ENCODE assay signal across 8 mouse cellular contexts in genomic region chr14:46880935-46881334, GRCm38 (mm10). TPM values are rescaled to one million over a fixed set of nuclear protein-coding genes. Genes with fewer than 3 reads are reported as not detected.
DNase-seq lines count a peak whose midpoint lies in the region; ATAC-seq and TF ChIP-seq lines count a peak whose summit lies in the region.

No protein-coding gene starts in this region.

- no peak overlapping the region for H3K4me3 ChIP-seq in forebrain, embryonic 14.5 days (ENCODE audit: low read depth, low read length)
- H3K4me3 ChIP-seq in forebrain, embryonic 13.5 days, result no peak overlapping the region
- peak overlapping the region in 1 of 2 experiments; percentile 87; a peak in 2 of 4 replicates for H3K4me3 ChIP-seq in heart, embryonic 14.5 days (ENCODE audit: control insufficient read depth in 1 of 2, insufficient read depth in 1 of 2, low read depth in 1 of 2, low read length in 2 of 2)
- H3K4me3 ChIP-seq in spleen, adult 2 months (ENCODE audit: extremely low read depth, insufficient read depth, insufficient read length), result no peak overlapping the region

- TF ChIP-seq POLR2A in spleen, adult 2 months (IDR thresholded peaks at IDR 0.05; ENCODE audit: low read depth, low read length), result no peak

- no peaks in the 10 kb centered on the region for H3K36me3 ChIP-seq in forebrain, embryonic 14.5 days (ENCODE audit: control insufficient read depth, insufficient read depth, low read length)
- H3K36me3 ChIP-seq in forebrain, embryonic 13.5 days (ENCODE audit: poor library complexity, severe bottlenecking), result no peaks in the 10 kb centered on the region
- no peaks in the 10 kb centered on the region for H3K36me3 ChIP-seq in heart, embryonic 14.5 days (ENCODE audit: control insufficient read depth, insufficient read depth, low read length)
- H3K36me3 ChIP-seq in spleen, adult 2 months (ENCODE audit: control insufficient read depth, insufficient read depth, low read length), result no peaks in the 10 kb centered on the region

- H3K27ac ChIP-seq in forebrain, embryonic 14.5 days (ENCODE audit: low read depth, low read length), result no peak overlapping the region
- H3K27ac ChIP-seq in forebrain, embryonic 13.5 days, result no peak overlapping the region
- no peak overlapping the region for H3K27ac ChIP-seq in heart, embryonic 14.5 days (replicated peaks in 1 of 2; ENCODE audit: control insufficient read depth in 1 of 2, insufficient read depth in 1 of 2, low read depth in 2 of 2, low read length in 2 of 2)
- no peak overlapping the region for H3K27ac ChIP-seq in spleen, adult 2 months (ENCODE audit: insufficient read depth, low read length)

- H3K9ac ChIP-seq in forebrain, embryonic 14.5 days (ENCODE audit: low read length), result no peak overlapping the region
- H3K9ac ChIP-seq in forebrain, embryonic 13.5 days, result no peak overlapping the region
- peak overlapping the region; percentile 100; the same call in 1 of the 2 replicates for H3K9ac ChIP-seq in heart, embryonic 14.5 days (ENCODE audit: low read length)

- no peaks in the 10 kb centered on the region for H3K9me3 ChIP-seq in forebrain, embryonic 14.5 days (replicated peaks; ENCODE audit: control insufficient read depth, low read length)
- H3K9me3 ChIP-seq in forebrain, embryonic 13.5 days (replicated peaks), result no peaks in the 10 kb centered on the region
- H3K9me3 ChIP-seq in heart, embryonic 14.5 days (ENCODE audit: control insufficient read depth, low read length), result no peaks in the 10 kb centered on the region

- H3K27me3 ChIP-seq in forebrain, embryonic 14.5 days (replicated peaks; ENCODE audit: control insufficient read depth, insufficient read depth, low read length), result no peaks in the 10 kb centered on the region
- peaks cover 11% of the 10 kb centered on the region; the same call in 1 of the 2 replicates for H3K27me3 ChIP-seq in forebrain, embryonic 13.5 days
- H3K27me3 ChIP-seq in heart, embryonic 14.5 days (ENCODE audit: control insufficient read depth, insufficient read depth, low read length), result no peaks in the 10 kb centered on the region
- H3K27me3 ChIP-seq in spleen, adult 2 months (ENCODE audit: control insufficient read depth, insufficient read depth, low read length), result peaks cover 28% of the 10 kb centered on the region

- TF ChIP-seq CTCF in spleen, adult 2 months (IDR thresholded peaks at IDR 0.05; ENCODE audit: extremely low read depth, insufficient read depth, insufficient read length, insufficient replicate concordance), result peak; percentile 61; the same call in 1 of the 2 replicates

- 6% methylated on average over 10 of the region's 10 CpGs for WGBS in forebrain, embryonic 14.5 days
- 7% methylated on average over 10 of the region's 10 CpGs for WGBS in forebrain, embryonic 13.5 days
- WGBS in heart, embryonic 14.5 days, result 7% methylated on average over 10 of the region's 10 CpGs
- 8% methylated on average over 10 of the region's 10 CpGs for WGBS in spleen, adult 2 months

- H3K4me2 ChIP-seq in forebrain, embryonic 14.5 days (ENCODE audit: low read length), result peak overlapping the region; percentile 97
- no peak overlapping the region for H3K4me2 ChIP-seq in forebrain, embryonic 13.5 days
- H3K4me2 ChIP-seq in heart, embryonic 14.5 days (ENCODE audit: low read length), result peak overlapping the region; percentile 74

- peak; percentile 72 for DNase-seq in forebrain, embryonic 14.5 days (ENCODE audit: low spot score)
- DNase-seq in embryo, embryonic 11 days, result peak; percentile 82
- DNase-seq in kidney, postnatal 4 days, result peak; percentile 76 to 79
- peak; percentile 85 for DNase-seq in lung, postnatal 36 days
- peak in 1 of 2 experiments; percentile 45 for DNase-seq in spleen, adult 2 months (ENCODE audit: low read depth in 1 of 2, low spot score in 2 of 2)

- peaks cover 9% of the 10 kb centered on the region for H3K4me1 ChIP-seq in forebrain, embryonic 14.5 days (ENCODE audit: control insufficient read depth, insufficient read depth, low read length)
- peaks cover 22% of the 10 kb centered on the region for H3K4me1 ChIP-seq in forebrain, embryonic 13.5 days
- H3K4me1 ChIP-seq in heart, embryonic 14.5 days (ENCODE audit: control insufficient read depth in 2 of 2, insufficient read depth in 2 of 2, low read length in 2 of 2), result peaks cover 2 to 18% of the 10 kb centered on the region in 2 experiments; a peak in 3 of 4 replicates
- H3K4me1 ChIP-seq in spleen, adult 2 months (ENCODE audit: control insufficient read depth, insufficient read depth, insufficient read length), result peaks cover 4% of the 10 kb centered on the region

- no peak for ATAC-seq in forebrain, embryonic 14.5 days
- no peak for ATAC-seq in forebrain, embryonic 13.5 days
- peak; percentile 60 for ATAC-seq in activated CD4-positive, CD25-positive, alpha-beta regulatory T cell, adult 4 months
- no peak for ATAC-seq in heart, embryonic 14.5 days (ENCODE audit: insufficient number of reproducible peaks, insufficient read depth, low FRiP score, low read depth)

RNA-seq across cellular contexts. Expression of gene Samd4, which starts 1.7 kb away (rescaled TPM):
- polyA plus RNA-seq in forebrain, embryonic 14.5 days (2014; fragmentation: Nextera tagmentation; extraction: Ambion mirVana), result 3.6 and 4.4 TPM in 2 replicates
- 5.2 and 5.8 TPM in 2 replicates for polyA plus RNA-seq in forebrain, embryonic 13.5 days (2015; fragmentation: Nextera tagmentation; extraction: Ambion mirVana)
- under 1 TPM in 1 of 2 experiments, not detected in 1; 0.07 TPM for polyA plus RNA-seq in activated CD4-positive, CD25-positive, alpha-beta regulatory T cell, adult 4 months (2017; shearing (Covaris generic))
- 11.0 and 12.0 TPM in 2 replicates for polyA plus RNA-seq in heart, embryonic 14.5 days (2014; fragmentation: Nextera tagmentation; extraction: Ambion mirVana)
- 3.6 and 3.7 TPM in 2 replicates for polyA plus RNA-seq in spleen, adult 2 months (2012; rRNA removed)

RNA-seq across cellular contexts. Expression of gene Cgrrf1, which starts 49.0 kb away (rescaled TPM):
- polyA plus RNA-seq in forebrain, embryonic 14.5 days (2014; fragmentation: Nextera tagmentation; extraction: Ambion mirVana), result 20.3 and 22.5 TPM in 2 replicates
- 20.4 and 23.8 TPM in 2 replicates for polyA plus RNA-seq in forebrain, embryonic 13.5 days (2015; fragmentation: Nextera tagmentation; extraction: Ambion mirVana)
- 10 to 100 TPM; 12.0 to 12.6 TPM for polyA plus RNA-seq in activated CD4-positive, CD25-positive, alpha-beta regulatory T cell, adult 4 months (2017; shearing (Covaris generic))
- polyA plus RNA-seq in heart, embryonic 14.5 days (2014; fragmentation: Nextera tagmentation; extraction: Ambion mirVana), result 29.7 and 35.3 TPM in 2 replicates
- 6.5 and 7.3 TPM in 2 replicates for polyA plus RNA-seq in spleen, adult 2 months (2012; rRNA removed)

RNA-seq across cellular contexts. Expression of gene Gmfb, which starts 58.9 kb away (rescaled TPM):
- 107 and 137 TPM in 2 replicates for polyA plus RNA-seq in forebrain, embryonic 14.5 days (2014; fragmentation: Nextera tagmentation; extraction: Ambion mirVana)
- 90.1 and 98.6 TPM in 2 replicates for polyA plus RNA-seq in forebrain, embryonic 13.5 days (2015; fragmentation: Nextera tagmentation; extraction: Ambion mirVana)
- polyA plus RNA-seq in activated CD4-positive, CD25-positive, alpha-beta regulatory T cell, adult 4 months (2017; shearing (Covaris generic)), result 100 to 1,000 TPM; 100 to 103 TPM
- polyA plus RNA-seq in heart, embryonic 14.5 days (2014; fragmentation: Nextera tagmentation; extraction: Ambion mirVana), result 57.2 and 60.5 TPM in 2 replicates
- 6.9 and 7.5 TPM in 2 replicates for polyA plus RNA-seq in spleen, adult 2 months (2012; rRNA removed)
